Mouse (Mus musculus) 3134 (cell line): Measurements from ENCODE around the gene Ccdc85a.
"Not testable (repeated sequence)": the region's sequence is repeated elsewhere in the genome, so short reads cannot be mapped to it uniquely, and the experiment has no call there.

ENCODE experiments used
- DNase-seq: peaks from one replicate; pipeline ENCODE4 v3.0.0-alpha.2; 2011; ENCODE audit warnings: low spot score; ENCODE audit not compliant: insufficient read length; ENCODE audit errors: extremely low read depth

Gene Ccdc85a

GRCm38 (mm10) chr11:28439877-28440276, 144.2 kb downstream of the Ccdc85a start:
- no peak for DNase-seq

- no peak for DNase-seq
These were observed 161.5 kb downstream of the Ccdc85a start for GRCm38 (mm10) chr11:28422451-28423231.

- no peak for DNase-seq
These were observed 168.3 kb downstream of the Ccdc85a start for GRCm38 (mm10) chr11:28415841-28416240.

GRCm38 (mm10) chr11:28409880-28410279, 174.2 kb downstream of the Ccdc85a start:
- not testable (repeated sequence) for DNase-seq

- DNase-seq, result no peak
These were observed 187.0 kb downstream of the Ccdc85a start for GRCm38 (mm10) chr11:28397166-28397565.

- DNase-seq, result no peak
These were observed 208.2 kb downstream of the Ccdc85a start for GRCm38 (mm10) chr11:28375891-28376290.

- DNase-seq, result no peak
These were observed 209.5 kb downstream of the Ccdc85a start for GRCm38 (mm10) chr11:28374636-28375035.

- not testable (repeated sequence) for DNase-seq
These were observed 212.7 kb downstream of the Ccdc85a start for GRCm38 (mm10) chr11:28371381-28371780.

- DNase-seq, result no peak
These were observed 218.2 kb downstream of the Ccdc85a start for GRCm38 (mm10) chr11:28365929-28366244.

GRCm38 (mm10) chr11:28365209-28365928, 218.8 kb downstream of the Ccdc85a start:
- no peak for DNase-seq

- DNase-seq, result no peak
These were observed 240.7 kb downstream of the Ccdc85a start for GRCm38 (mm10) chr11:28343465-28343864.

GRCm38 (mm10) chr11:28341887-28342286, 242.2 kb downstream of the Ccdc85a start:
- no peak for DNase-seq

GRCm38 (mm10) chr11:28339224-28340150, 244.6 kb downstream of the Ccdc85a start, which contains the start of gene Gm6685:
Gene Gm6685 (minus strand): TSS chr11:28339867.
- DNase-seq, result not testable (repeated sequence)
